Mouse (Mus musculus): ENCODE data around the gene Zfp639.
A peak's percentile ranks its signal among the peaks of the same experiment; 100 is the strongest.

The Zfp639 gene

GRCm38 (mm10) chr3:32505841-32506240, 4.2 kb upstream of the Zfp639 start:
- no peak for DNase-seq (ENCODE audit: low spot score)

DNA sequence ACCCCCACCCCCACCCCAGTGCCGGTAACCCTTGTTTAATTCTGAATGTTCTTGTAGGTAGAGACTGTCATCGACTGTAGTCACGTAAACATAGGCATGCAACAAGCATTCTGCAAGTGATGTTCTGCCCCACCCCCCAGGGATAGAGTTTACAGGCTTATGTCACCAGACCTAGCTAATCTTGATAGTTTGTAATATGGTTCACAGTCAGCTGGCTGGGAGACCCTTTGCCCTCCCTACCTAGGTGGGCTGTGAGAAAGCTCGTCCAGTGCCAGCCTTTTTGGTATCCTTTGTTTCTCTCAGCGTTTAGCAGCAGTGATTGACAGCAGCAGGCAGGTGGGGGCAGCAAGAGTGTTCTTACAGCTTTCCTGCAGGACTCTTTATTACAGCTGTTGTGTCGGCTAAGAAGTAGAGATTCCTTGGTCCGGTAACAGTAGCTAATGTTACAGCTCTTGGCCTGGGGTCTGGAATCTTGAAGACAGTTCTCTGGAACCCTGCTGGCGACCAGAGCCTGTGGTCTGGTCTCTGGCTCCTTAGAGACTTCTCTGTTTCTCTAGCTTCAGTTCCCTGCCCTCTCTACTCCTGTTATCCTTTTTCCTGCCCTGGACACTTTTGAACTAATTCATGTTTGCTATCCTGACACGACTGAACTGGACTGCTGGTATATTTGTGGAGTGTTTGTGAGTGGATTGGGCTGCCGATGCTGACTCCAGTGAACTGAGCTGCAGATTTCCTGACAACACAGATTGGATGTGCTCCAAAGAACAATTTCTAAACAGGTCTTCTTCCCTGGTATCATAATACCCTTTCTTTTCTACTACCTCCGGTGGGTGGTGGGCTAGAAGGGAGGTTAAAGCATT, 3.5 kb upstream of the Zfp639 start:
- DNase-seq (ENCODE audit: low spot score) = no peak

- peak; percentile 73 for DNase-seq (ENCODE audit: low spot score)
Measured at GRCm38 (mm10) chr3:32508666-32509324, 1.3 kb upstream of the Zfp639 start.

DNA sequence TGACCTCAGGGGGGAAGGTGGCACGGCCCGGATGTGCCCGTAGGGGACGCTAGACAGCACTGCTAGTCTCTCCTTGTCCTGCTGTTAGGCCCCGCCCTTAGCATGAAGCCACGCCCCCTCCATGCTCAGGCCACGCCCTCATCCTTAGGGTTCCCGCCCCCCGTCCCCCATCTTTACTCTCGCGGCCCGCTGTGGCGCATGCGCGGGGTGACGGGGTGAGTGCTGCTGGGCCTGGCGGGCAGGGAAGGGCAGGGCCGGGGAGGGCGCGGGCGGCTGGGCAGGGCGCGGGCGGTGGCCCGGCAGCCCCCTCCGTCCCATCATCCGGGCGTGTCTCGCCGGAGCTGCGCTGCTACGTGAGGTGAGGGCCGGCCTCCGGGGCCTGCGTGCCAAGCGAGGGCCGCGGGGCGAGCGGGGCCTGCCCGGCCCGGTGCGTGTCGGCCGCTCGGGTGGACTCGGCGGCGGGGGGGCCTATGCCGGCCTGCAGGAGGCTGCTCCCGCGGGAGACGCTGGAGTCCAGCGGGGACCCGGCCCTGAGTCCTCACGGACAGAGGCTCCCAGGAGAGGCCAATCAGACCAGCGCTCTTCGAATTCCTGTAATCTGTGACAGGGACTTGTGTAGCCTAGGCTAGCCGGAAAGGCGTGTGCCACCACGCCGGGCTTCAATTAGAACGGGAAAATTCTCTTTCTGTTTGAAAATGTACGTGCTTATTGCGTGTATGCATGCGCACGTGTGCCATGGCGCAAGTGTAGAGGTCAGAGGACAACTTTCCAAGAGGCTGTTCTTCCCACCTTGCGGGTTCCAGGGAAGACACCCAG, 524 bp downstream of the Zfp639 start:
- peak; percentile 97 for DNase-seq (ENCODE audit: low spot score)

GRCm38 (mm10) chr3:32511191-32511550, 1.1 kb downstream of the Zfp639 start:
- DNase-seq (ENCODE audit: low spot score) = no peak

DNA sequence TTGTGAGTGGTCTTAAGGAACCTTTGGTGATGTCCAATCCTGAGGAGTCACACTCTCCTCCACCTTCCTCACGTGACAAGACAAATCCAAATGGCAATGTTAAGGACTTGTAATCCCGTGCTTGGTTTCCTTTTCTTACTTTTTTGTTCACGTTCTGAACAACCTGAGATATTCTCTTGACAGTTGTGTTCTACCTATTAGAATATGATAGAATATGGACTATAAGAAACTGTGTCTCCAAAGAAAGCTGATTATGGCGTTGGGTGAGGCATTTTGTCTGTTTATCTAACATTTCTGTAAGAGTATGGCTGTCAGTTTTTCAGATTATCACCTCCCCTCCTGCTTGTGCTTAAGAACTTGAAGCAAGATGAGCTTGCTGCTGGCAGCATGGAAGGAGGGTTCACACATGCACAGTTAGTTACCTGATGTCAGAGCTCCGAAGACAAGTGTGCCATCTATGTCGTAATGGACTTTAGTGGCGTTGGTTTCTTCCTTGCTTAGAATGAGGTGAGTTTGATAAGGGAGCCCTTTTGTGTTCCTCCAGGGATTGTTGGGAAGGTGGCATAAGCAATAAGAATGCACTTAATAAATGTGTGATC, 2.7 kb downstream of the Zfp639 start:
- DNase-seq (ENCODE audit: low spot score) = peak; percentile 56

DNA sequence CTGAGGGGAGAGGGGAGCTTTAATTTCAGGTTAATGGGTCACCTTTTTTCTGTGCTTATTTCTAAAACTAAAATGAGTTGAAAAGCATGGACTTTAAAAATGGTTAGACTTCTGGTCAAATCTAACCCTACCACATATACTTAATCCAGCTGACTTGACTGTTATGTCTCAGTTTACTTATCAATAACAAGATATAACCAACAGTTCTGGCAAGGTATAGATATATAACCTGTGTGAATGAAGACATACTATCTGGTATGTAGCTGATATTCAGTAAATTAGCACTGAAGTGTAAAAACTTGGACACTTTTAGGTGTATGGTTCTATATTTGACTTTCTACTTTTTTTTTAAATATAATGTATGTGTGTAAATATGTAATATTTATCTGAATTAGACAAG, 3.5 kb downstream of the Zfp639 start:
- DNase-seq (ENCODE audit: low spot score) = peak; percentile 46

- no peak for DNase-seq (ENCODE audit: low spot score)
Measured at GRCm38 (mm10) chr3:32527181-32527580, 17.1 kb downstream of the Zfp639 start.

DNA sequence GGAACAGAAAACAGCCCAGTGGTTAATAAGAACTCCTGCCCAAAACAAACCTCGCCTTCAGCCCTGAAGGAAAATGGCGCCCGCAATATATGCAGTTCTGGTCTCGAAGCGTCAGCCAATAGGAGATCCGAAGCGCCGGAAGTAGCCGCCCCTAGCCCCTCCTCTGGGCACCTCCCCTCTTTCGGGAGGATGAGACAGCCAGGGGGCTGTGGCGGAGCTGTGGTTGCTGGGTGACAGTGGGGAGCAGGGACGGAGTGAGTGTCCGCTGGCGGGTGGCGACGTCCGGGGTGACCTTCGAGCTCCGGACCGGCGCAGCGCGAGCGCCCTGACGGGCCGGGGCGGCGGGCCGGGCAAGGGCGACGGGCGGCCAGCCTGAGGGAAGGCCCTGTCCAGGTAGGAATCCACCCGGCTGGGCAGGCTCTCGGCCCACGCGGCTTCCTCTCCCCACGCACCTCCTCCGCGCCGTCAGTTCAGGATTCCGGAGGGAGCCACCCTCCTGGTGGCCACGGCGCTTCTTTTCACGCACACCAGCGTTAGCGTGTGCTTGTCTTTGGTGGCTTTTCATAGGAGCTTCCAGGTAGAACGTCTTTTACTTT, 19.3 kb downstream of the Zfp639 start, which contains the start of gene Mfn1:
Mfn1 (plus strand) TSS at position 163 of the 596 bp plus-strand sequence.
- DNase-seq (ENCODE audit: low spot score) = peak; percentile 91

DNA sequence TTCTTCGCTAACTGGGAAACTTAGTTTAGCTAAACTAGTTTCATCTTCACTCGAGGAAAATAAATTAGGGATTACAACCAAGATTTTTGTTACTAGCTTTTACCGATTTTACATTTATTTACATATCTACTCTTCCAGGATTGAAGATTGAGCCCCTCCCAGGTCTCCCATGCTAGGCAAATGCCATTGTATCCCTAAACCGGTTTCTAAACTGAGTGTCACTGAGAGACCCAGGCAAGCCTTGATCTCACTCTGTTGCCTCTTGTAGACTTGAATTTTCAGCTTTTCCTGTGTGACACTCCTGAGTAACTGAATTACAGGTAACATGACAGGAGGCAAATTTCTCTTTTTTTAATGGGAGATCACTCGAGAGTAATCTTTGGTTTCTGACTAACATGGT, 20.0 kb downstream of the Zfp639 start:
- no peak for DNase-seq (ENCODE audit: low spot score)

DNA sequence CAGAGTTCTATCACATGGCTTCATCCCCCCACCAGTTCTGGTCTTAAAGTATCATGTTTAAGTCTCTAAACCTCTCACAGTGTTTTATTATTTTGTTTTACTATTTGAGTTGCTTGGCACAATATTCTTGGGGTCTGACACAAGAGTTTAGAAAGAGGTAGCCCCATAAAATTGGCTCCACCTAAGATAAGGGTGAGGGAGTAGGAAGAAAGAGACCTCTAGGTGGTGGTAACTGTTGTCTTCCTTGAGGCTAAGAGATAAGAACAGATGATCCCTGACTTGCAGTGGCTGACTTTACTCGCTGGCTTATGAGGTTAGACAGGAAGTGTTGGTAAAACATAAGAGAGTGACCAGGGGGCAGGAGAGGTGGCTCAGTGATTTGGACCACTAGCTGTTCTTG, 25.6 kb downstream of the Zfp639 start:
- DNase-seq (ENCODE audit: low spot score) = no peak

DNA sequence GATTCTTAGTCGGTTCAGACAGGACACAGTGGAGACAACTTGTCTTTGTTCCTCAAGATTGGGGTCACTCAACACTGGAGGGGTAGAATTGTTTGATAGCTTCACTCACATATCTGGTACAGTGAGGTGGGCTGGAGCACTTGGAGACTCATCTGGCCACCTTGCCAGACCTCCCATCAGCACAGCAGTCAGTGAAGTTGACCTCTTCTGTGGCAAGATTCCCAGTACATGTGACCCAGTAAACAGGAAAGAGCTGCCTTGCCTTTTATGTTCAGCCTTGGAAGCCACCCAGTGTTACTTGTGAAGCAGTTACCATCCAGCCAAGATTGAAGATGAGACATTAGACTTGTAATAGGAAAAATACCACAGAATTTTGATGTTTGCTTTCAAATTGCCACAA, 27.5 kb downstream of the Zfp639 start:
- DNase-seq (ENCODE audit: low spot score) = no peak

GRCm38 (mm10) chr3:32538091-32538490, 28.0 kb downstream of the Zfp639 start:
- no peak for DNase-seq (ENCODE audit: low spot score)

GRCm38 (mm10) chr3:32553061-32553460, 43.0 kb downstream of the Zfp639 start:
- no peak for DNase-seq (ENCODE audit: low spot score)

GRCm38 (mm10) chr3:32563401-32563800, 53.3 kb downstream of the Zfp639 start:
- no peak for DNase-seq (ENCODE audit: low spot score)

All from c-Kit-positive CD71-positive TER-119-positive erythroid progenitor cells, embryonic 14.5 days (primary cell).